Mouse (Mus musculus) limb, embryonic 10.5 days (tissue): ENCODE results near the gene Gm4450. TPM values are rescaled to one million over a fixed set of nuclear protein-coding genes. Genes with fewer than 3 reads are reported as not detected.
A peak's percentile ranks its signal among the peaks of the same experiment; 100 is the strongest.
"Not testable (repeated sequence)": the region's sequence is repeated elsewhere in the genome, so short reads cannot be mapped to it uniquely, and the experiment has no call there.

Experiments used
- DNase-seq: peaks from one replicate; pipeline ENCODE4 v3.0.0-alpha.2; 2017; ENCODE audit warnings: low spot score
- H3K27ac ChIP-seq: fragments of 300-500 bp; sonication (generic); 2 replicates; pipeline ENCODE4 v1.5.1; 2016; ENCODE audit warnings: mild to moderate bottlenecking
- H3K27me3 ChIP-seq: fragments of 300-500 bp; sonication (generic); 2 replicates; pipeline ENCODE4 v1.6.1; 2016; ENCODE audit warnings: low read depth, mild to moderate bottlenecking; ENCODE audit not compliant: poor library complexity, severe bottlenecking
- H3K36me3 ChIP-seq: fragments of 300-500 bp; sonication (generic); 2 replicates; pipeline ENCODE4 v1.6.1; 2016; ENCODE audit warnings: mild to moderate bottlenecking, moderate library complexity
- H3K4me1 ChIP-seq: fragments of 300-500 bp; sonication (generic); 2 replicates; pipeline ENCODE4 v1.6.1; 2016
- H3K4me3 ChIP-seq: fragments of 300-500 bp; sonication (generic); 2 replicates; pipeline ENCODE4 v1.5.1; 2016; ENCODE audit warnings: mild to moderate bottlenecking, moderate library complexity
- H3K9me3 ChIP-seq: fragments of 300-500 bp; sonication (generic); replicated peaks from 2 replicates; pipeline ENCODE4 v1.6.1; 2016; ENCODE audit warnings: mild to moderate bottlenecking
- WGBS: fragments of 180-500 bp; shearing (Covaris S2); methylation state at CpG from one replicate; pipeline ENCODE4 v1.1.7; 2016; 5-methylcytosine and 5-hydroxymethylcytosine counted together
- polyA plus RNA-seq: library from polyadenylated mRNA; unstranded; fragments of >200 nt; fragmentation: Nextera tagmentation; extraction: Ambion mirVana; gene quantifications from 2 replicates; pipeline ENCODE4 v1.2.1, GENCODE M21; 2016

Gene Gm4450
- not detected in 2 replicates for polyA plus RNA-seq

GRCm38 (mm10) chr3:98457026-98457425, at the start of gene Gm4450:
Gm4450 (minus strand) TSS chr3:98457126.
- not testable (repeated sequence) for DNase-seq, H3K36me3 ChIP-seq, H3K9me3 ChIP-seq, H3K27ac ChIP-seq, H3K4me3 ChIP-seq, H3K27me3 ChIP-seq, H3K4me1 ChIP-seq
- WGBS: 100% methylated on average over 1 of the region's 1 CpGs

GRCm38 (mm10) chr3:98497401-98497800, 40.5 kb upstream of the Gm4450 start:
- H3K4me1 ChIP-seq, H3K36me3 ChIP-seq, H3K9me3 ChIP-seq, H3K27ac ChIP-seq, DNase-seq, H3K4me3 ChIP-seq, H3K27me3 ChIP-seq: not testable (repeated sequence)

GRCm38 (mm10) chr3:98496762-98497161, 39.8 kb upstream of the Gm4450 start:
- not testable (repeated sequence) for H3K9me3 ChIP-seq, DNase-seq, H3K27ac ChIP-seq, H3K36me3 ChIP-seq, H3K4me1 ChIP-seq, H3K4me3 ChIP-seq, H3K27me3 ChIP-seq
- WGBS: no CpG with 5 or more reads among the region's 2 CpGs

- not testable (repeated sequence) for H3K36me3 ChIP-seq, H3K4me3 ChIP-seq, H3K4me1 ChIP-seq, H3K27me3 ChIP-seq, H3K9me3 ChIP-seq, H3K27ac ChIP-seq, DNase-seq
Measured at GRCm38 (mm10) chr3:98495055-98495454, 38.1 kb upstream of the Gm4450 start.

- DNase-seq, H3K4me1 ChIP-seq, H3K27ac ChIP-seq: not testable (repeated sequence)
Measured at GRCm38 (mm10) chr3:98494184-98494583, 37.3 kb upstream of the Gm4450 start.

GRCm38 (mm10) chr3:98471499-98471898, 14.6 kb upstream of the Gm4450 start:
- not testable (repeated sequence) for DNase-seq, H3K4me1 ChIP-seq, H3K27ac ChIP-seq, H3K36me3 ChIP-seq, H3K9me3 ChIP-seq, H3K4me3 ChIP-seq, H3K27me3 ChIP-seq

More at GRCm38 (mm10) chr3:98494184-98494583, 37.3 kb upstream of the Gm4450 start:
- not testable (repeated sequence) for H3K4me3 ChIP-seq, H3K9me3 ChIP-seq, H3K36me3 ChIP-seq, H3K27me3 ChIP-seq

GRCm38 (mm10) chr3:98471057-98471456, 14.1 kb upstream of the Gm4450 start:
- not testable (repeated sequence) for H3K4me3 ChIP-seq, H3K4me1 ChIP-seq, H3K27ac ChIP-seq, H3K27me3 ChIP-seq, H3K9me3 ChIP-seq, DNase-seq, H3K36me3 ChIP-seq
- WGBS: no CpG with 5 or more reads among the region's 1 CpGs

GRCm38 (mm10) chr3:98469323-98469722, 12.4 kb upstream of the Gm4450 start:
- H3K27ac ChIP-seq, H3K36me3 ChIP-seq, DNase-seq, H3K9me3 ChIP-seq, H3K4me1 ChIP-seq, H3K27me3 ChIP-seq, H3K4me3 ChIP-seq: not testable (repeated sequence)
- 88% methylated on average over 1 of the region's 2 CpGs for WGBS

- H3K27ac ChIP-seq, H3K4me1 ChIP-seq, H3K36me3 ChIP-seq, H3K9me3 ChIP-seq, H3K27me3 ChIP-seq, H3K4me3 ChIP-seq, DNase-seq: not testable (repeated sequence)
- WGBS: 86% methylated on average over 5 of the region's 5 CpGs
Measured at GRCm38 (mm10) chr3:98453786-98454185, 3.1 kb downstream of the Gm4450 start.

GRCm38 (mm10) chr3:98443924-98444323, 13.0 kb downstream of the Gm4450 start:
- H3K27me3 ChIP-seq, H3K4me1 ChIP-seq, DNase-seq, H3K9me3 ChIP-seq, H3K36me3 ChIP-seq, H3K4me3 ChIP-seq, H3K27ac ChIP-seq: not testable (repeated sequence)
- WGBS: 82% methylated on average over 1 of the region's 1 CpGs

- H3K27me3 ChIP-seq: not testable (repeated sequence)
- 13% methylated on average over 3 of the region's 3 CpGs for WGBS
Measured at GRCm38 (mm10) chr3:98443149-98443779, 13.7 kb downstream of the Gm4450 start.

GRCm38 (mm10) chr3:98442245-98442644, 14.7 kb downstream of the Gm4450 start:
- not testable (repeated sequence) for H3K4me1 ChIP-seq, H3K27me3 ChIP-seq, H3K27ac ChIP-seq, H3K9me3 ChIP-seq, DNase-seq, H3K36me3 ChIP-seq, H3K4me3 ChIP-seq
- WGBS: 35% methylated on average over 3 of the region's 3 CpGs

More at GRCm38 (mm10) chr3:98443149-98443779, 13.7 kb downstream of the Gm4450 start:
- not testable (repeated sequence) for H3K4me3 ChIP-seq, H3K36me3 ChIP-seq, H3K9me3 ChIP-seq, H3K4me1 ChIP-seq, H3K27ac ChIP-seq
- peak; percentile 26 for DNase-seq

GRCm38 (mm10) chr3:98435030-98435429, 21.9 kb downstream of the Gm4450 start:
- H3K9me3 ChIP-seq: no peaks in the 10 kb centered on the region
- H3K4me3 ChIP-seq: no peak overlapping the region
- peaks cover 8% of the 10 kb centered on the region; the same call in 1 of the 2 replicates for H3K27me3 ChIP-seq
- H3K27ac ChIP-seq: no peak overlapping the region
- H3K4me1 ChIP-seq: 0 out of 2 replicates have a peak, but pooled peaks cover 3% of the 10 kb centered on the region
- whole genome bisulfite sequencing: 72% methylated on average over 1 of the region's 1 CpGs
- no peak for DNase-seq
- H3K36me3 ChIP-seq: no peaks in the 10 kb centered on the region
